Mouse (Mus musculus): ENCODE results near the gene Vps41. TPM values are rescaled to one million over a fixed set of nuclear protein-coding genes. Genes with fewer than 3 reads are reported as not detected.
A peak's percentile ranks its signal among the peaks of the same experiment; 100 is the strongest.

Vps41 gene
- total RNA-seq, 2 experiments from 2014 or later, result 14.5 to 24.7 TPM

DNA sequence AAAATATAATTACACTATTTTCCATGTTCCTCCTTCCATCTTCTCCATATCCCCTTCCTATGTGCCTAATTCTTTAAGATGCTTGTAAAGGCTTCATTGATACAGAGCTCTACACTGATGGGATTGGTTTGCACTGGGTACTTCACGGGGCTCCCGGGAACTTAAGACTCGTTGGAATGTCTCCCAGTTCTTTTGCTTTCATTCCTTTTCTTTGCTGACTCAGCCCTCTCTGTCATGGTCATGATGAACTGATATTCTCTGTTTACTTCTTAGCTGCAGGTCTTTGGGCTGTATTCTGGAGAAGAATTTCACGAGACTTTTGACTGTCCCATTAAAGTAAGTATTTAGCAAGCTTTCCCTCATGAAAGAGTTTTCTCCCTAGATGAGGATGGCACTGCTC is 74.2 kb downstream of the Vps41 start:
- ATAC-seq (replicated peaks; ENCODE audit: low FRiP score, poor library complexity, severe bottlenecking), result no peak

DNA sequence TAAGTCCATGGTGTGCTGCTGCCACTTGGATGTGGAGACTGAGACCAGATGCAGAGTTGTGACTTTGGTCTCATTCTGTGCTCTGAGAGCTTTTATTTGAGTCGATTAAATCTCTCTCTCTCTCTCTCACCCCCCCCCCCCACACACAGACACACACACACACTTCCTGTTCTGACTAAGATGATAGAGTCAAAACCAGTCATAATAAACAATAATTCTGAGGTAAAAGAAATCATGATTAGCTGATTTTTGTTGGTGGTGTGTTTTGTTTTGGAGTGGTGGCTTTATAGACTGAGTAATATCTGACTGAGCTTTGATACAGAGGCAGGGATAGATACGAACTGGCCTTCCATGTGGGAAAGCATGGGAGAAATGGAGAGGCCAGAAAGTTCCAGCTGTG is 74.6 kb downstream of the Vps41 start:
- ATAC-seq (replicated peaks; ENCODE audit: low FRiP score, poor library complexity, severe bottlenecking), result no peak

DNA sequence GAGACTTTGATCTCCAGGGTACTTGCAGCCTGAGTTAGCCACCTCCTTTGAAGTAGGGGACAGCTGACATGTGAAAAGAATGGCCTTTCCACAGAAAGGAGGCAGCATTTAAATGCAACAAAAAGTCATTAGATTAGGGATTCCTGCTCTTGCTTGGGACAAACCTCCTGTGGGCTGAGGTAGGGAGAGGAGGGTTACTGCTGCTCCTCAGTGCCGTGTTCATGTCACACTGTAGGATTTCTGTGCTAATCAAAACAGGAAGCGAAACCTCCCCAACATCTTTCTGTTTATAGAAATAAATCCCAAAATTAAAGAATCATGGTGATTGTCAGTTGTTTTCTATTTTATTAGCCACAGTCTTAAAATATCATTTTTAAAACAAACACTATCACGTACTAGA is 77.4 kb downstream of the Vps41 start:
- no peak for ATAC-seq (replicated peaks; ENCODE audit: low FRiP score, poor library complexity, severe bottlenecking)

DNA sequence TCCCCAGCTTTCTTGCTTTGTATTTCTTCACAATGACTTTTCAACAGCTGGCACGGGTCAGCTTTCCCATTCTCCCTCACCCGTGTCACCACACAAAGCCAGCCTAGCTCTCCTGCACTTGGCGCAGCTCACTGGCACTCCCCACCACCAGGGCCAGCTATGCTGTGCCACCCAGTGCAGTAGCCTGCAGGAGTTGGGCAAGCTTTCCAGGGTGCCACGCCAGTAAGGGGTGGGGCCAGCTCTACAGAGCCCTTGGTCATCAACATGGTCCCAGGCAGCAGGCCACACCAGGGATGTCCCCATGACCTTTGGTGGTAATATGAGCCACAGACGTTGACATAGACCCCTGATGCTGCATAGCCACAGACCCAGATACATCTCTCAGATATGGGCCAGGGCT is 80.5 kb downstream of the Vps41 start:
- ATAC-seq (replicated peaks; ENCODE audit: low FRiP score, poor library complexity, severe bottlenecking), result no peak

DNA sequence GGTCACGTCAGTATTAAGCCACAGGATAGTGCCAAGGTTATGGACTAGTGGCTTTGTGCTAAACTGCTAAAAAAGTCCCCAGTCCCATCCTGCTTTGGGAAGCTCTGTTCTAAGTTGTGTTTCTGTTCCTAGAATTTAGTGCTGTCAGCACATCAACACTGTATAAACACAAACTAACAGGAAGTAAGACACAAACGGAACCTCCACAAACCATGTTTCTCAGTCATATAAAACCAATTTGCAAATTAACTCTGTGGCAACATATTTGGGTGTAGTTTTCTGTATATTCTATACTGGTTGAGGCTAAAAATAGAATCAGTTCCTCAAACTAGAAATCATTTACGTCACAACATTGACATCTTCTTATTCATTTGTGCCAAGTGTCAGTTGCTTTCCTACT is 83.3 kb downstream of the Vps41 start:
- no peak for ATAC-seq (replicated peaks; ENCODE audit: low FRiP score, poor library complexity, severe bottlenecking)

DNA sequence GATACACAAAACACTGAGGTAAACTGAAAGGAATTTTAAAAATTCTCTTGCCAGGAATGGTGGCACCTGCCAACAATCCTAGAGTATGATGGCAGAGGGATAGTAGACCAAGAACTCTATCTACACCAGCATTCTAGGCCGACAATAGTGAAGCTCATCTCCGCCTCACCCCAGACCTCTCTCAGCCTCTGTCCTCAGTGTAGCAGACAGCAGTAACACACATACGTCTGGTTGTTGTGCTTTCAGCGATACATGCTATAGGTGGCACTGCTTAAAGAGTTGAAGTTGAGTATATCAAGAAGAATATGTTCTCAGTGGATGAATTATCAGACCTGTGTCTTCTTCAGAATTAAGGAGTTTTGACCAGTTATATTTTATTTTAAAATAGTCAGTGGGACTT is 92.4 kb downstream of the Vps41 start:
- no peak for ATAC-seq (replicated peaks; ENCODE audit: low FRiP score, poor library complexity, severe bottlenecking)

DNA sequence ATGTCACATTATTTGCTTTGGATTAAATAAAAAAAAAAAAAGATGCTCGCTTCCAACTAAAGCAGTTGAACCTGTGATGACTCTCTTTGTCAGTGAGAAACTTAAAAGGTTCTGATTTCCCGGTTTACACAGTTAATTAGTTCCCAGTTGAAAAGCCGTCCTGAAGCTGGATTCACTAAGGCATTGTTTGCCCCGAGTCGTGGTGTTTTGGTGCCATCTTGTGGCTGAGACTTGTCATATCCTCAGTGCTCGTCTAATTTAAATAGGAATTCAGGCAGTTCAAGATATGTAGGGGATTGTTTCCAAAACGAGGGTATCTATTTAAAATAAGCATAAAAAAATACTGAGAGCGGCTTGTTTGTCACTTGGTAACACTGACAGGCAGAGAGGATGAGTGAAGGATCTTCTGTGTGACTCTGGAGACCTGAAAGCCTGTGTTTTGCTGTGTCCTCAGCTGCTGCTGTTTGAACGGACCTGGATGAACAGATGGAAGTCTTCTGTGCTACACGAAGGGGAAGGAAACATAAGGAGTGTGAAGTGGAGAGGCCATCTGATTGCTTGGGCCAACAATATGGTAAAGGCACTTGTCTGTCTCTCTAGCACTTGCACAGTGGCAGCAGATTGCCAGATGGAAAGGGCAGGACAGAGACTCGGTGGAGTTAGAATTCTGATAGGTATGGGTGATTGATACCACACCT is 93.0 kb downstream of the Vps41 start:
- 0 out of 2 replicates have a peak, but pooled peaks have one; percentile 52 for ATAC-seq (replicated peaks; ENCODE audit: low FRiP score, poor library complexity, severe bottlenecking)

DNA sequence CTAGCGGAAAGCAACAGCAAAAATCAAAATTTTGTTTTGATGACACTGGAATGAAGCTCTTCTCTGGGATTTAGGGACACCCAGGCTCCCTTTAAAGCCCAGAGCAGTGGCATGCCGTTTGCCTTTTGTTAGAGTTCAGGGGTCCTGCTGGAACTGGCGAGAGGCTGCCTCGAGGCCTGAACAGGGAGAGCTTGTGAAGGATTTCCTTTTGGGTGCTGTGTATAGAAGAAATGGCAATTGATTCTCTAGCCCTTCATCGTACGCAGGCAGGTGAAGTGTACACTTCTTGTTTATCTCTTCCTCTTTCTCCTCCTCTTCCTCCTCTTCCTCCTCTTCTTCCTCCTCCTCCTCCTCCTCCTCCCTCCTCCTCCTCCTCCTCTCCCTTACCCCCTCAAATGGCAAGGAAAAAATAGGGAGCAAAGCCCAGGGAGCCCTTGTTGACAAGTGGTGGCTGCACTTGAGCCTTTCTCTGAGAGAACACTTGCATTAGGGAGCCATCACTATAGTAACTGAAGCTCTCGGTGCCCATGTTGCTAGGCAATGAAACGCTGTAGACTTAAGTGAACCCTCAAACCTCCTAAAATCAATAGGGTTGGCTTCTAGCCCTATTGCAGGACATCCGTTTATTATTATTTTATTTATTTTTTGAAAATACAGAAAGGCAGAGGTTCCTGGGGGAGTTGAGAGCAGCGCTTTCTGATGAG is 107.5 kb downstream of the Vps41 start:
- no peak for ATAC-seq (replicated peaks; ENCODE audit: low FRiP score, poor library complexity, severe bottlenecking)

DNA sequence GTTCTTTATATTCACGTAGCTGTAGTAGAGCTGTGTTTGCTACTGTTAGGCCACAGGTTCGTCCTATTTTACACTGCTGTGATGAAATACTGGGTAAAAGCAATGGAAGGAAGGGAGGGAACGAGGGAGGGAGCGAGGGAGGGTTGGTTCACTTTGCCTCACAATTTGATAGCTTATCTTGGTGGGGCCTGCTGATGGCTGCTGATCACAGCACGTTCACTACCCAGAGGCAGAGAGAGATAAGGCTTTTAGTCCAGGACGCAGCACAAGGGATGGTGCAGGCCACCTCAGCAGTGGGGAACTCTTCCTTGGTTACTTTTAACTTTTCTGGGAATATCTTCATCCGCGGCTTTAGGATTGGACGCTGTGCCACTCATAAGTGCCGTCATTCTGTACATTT is 109.9 kb downstream of the Vps41 start:
- 0 out of 2 replicates have a peak, but pooled peaks have one; percentile 42 for ATAC-seq (replicated peaks; ENCODE audit: low FRiP score, poor library complexity, severe bottlenecking)

DNA sequence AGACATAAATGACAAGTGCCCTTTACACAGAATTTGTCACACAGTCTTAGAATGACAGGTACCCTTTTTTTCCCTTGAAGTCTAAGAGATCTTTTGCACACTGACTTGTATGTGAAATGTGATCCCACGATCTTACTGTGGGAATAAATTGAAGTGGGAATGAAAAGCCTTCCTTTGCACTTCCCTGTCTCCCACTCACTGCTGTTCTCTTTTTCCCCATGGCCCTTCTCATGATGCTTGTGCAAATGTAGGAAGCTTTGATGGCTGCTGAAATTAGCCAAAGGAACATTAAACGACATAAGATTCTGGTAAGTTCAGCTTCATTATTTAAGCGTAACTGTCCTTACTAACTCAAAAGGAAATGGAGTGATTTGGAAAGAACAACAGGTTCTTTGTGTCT is 113.4 kb downstream of the Vps41 start:
- no peak for ATAC-seq (replicated peaks; ENCODE audit: low FRiP score, poor library complexity, severe bottlenecking)

DNA sequence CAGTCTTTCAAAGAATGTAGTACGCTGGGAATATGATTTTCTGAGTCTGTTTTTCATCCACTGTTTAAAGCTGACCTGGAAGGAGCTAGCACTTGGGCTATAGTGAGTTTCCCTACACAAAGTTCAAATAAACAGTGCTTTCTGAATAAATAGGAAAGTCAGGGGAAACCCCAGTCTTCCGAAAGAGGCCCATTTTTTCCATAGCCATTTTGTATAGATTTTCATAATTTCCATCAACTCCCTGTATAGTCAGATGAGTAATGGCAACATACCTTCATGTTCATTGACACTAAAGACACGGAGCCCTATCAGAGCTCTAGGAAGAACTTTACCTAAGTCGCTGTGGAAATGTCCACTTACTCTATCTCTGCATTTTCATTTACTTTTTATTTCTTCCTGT is 122.1 kb downstream of the Vps41 start:
- ATAC-seq (replicated peaks; ENCODE audit: low FRiP score, poor library complexity, severe bottlenecking), result no peak

DNA sequence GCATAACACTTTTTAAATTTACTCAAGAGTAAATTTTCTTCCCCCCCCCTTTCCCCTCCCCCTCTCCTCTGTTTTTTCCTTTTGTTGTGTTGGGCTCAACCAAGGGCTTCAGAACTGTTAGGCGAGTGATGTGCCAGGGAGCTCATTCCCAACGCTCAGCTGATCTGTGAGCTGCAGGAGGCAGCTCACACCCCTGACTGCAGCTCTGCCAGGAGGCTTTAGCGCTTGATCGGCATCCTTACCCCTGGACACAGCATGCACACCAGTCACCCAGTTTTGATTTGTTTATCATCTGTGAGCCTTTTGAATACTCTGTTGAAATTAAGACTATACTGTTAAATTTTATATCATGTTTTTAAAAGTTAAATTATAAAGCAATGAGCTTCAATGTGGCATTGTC is 123.3 kb downstream of the Vps41 start:
- no peak for ATAC-seq (replicated peaks; ENCODE audit: low FRiP score, poor library complexity, severe bottlenecking)

DNA sequence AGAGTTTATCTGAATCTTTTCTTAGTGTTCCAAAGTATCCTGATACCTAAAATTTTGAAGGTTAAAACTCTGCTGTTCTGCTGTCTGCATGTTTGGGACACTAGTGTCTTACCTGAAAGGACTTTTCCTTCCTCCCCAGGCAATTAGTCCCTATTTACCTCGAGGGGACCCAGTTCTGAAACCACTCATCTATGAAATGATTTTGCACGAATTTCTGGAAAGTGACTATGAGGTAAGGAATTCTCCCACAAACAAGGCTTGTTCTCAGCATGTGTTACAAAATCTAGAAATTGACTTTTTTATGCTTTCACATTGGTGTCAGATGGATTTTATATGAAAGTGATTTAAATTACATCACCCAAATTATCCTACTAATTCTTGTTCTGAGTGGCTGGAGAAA is 123.9 kb downstream of the Vps41 start:
- no peak for ATAC-seq (replicated peaks; ENCODE audit: low FRiP score, poor library complexity, severe bottlenecking)

DNA sequence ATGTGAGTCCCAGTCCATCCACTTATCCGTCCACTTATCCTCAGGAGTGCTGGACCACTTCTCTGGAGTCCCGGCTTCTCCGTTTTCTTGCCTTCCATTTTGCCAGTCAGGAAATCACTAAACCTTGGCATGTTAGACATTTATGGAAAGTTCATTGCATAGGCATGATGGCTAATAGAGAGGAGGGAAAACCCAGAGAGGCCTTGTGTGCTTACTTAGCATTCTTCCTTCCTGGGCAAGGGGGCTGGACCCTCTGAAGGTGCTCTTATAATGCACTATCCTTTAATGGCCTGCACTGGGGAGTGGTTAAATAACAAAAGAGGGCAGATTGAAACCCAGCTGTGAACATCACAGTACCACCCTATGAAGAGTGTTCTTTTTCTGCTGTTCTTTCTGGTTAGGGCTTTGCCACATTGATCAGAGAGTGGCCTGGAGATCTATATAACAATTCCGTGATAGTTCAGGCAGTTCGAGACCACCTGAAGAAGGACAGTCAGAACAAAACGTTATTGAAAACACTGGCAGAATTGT is 124.7 kb downstream of the Vps41 start:
- ATAC-seq (replicated peaks; ENCODE audit: low FRiP score, poor library complexity, severe bottlenecking), result no peak

DNA sequence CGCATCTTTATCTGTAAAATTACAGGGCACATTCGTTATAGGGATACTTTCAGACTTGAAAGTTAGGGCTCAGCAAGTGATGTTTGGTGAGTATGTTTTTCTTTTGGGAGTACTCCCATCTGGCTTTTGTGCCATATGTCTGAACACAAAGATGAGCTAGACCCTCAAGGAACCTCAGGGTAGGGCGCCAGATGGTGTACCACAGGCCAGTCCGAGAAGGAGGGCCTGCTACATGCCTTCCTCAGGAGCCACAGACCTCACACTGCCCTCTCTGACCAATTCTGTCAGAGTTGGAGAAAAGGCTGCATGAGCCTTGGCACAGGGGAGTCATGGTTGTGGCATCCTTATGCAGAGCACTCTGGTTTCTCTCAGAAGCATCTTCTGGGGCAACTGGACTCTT is 125.5 kb downstream of the Vps41 start:
- ATAC-seq (replicated peaks; ENCODE audit: low FRiP score, poor library complexity, severe bottlenecking), result no peak

DNA sequence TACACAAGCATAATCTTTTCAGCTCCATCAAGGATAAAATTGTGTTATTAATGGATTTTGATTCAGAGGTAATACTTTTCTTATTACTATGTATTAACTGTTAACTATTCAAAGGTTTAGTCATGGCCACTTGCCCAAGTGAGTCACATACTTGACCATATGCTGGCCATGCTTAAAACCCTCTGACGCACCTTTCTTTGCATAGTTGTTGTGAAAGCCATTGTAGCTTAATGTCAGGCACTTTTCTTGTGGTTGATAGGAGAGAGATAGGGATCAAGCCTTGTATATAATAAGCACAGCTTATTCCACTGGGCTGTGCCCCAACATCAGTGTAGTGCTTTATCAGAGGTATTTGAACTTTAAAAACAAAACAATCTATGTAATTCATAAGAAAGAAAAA is 126.5 kb downstream of the Vps41 start:
- no peak for ATAC-seq (replicated peaks; ENCODE audit: low FRiP score, poor library complexity, severe bottlenecking)

DNA sequence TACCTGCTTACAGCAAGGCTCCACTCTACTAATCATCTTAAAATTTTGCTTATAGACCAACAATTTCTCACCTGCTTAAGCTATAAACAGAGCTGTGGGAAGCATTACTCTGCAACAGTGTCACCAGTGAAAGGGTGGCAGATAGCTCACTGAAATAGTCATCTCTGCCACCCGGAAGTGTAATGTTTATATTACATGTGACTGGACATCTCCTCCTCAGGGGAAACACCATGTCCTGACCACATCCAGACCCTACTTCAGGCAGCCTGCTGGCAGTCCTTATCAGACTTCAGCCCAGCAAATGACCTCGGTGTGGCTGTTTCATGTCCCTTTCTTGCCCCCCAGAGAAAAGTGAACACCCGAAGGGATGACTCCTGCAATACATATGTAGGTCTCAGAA is 130.3 kb downstream of the Vps41 start:
- ATAC-seq (replicated peaks; ENCODE audit: low FRiP score, poor library complexity, severe bottlenecking), result no peak

DNA sequence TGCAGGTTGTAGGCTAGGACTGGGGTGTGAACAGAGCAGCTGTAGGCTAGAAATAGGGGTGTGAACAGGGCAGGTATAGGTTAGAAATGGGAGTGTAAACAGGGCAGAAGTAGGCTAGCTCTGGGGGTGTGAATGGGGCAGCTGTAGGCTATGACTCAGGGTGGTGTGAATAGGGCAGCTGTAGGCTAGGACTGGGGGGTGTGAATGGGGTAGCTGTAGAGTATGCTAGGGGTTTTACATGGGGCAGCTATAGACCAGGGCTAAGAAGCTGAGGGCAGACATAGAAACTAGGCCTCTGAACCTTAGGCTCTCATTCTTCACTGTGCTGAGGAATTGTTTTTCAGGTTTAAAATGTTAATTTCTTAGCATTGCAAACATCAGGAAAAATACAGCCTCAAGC is 132.5 kb downstream of the Vps41 start:
- ATAC-seq (replicated peaks; ENCODE audit: low FRiP score, poor library complexity, severe bottlenecking), result no peak

DNA sequence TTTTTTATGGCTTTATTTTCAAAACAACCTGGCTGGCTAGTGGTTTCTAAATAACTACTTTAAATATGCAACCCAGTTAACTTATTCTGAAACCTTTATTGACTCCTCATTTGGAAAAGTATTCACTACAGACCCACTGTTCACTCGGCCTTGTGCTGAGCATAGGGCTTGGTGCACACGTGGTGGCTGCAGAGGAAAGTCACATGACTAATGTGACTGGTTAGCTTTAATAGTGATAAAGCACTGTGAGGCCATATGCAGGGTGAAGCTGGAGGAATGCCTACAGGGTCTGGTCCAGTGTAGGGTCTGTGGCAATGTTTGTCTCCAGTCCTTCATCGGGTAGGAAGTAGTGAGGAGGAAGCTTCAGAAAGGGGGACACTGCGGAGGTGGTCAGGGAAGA is 134.1 kb downstream of the Vps41 start:
- peak; percentile 52; the same call in 1 of the 2 replicates for ATAC-seq (replicated peaks; ENCODE audit: low FRiP score, poor library complexity, severe bottlenecking)

DNA sequence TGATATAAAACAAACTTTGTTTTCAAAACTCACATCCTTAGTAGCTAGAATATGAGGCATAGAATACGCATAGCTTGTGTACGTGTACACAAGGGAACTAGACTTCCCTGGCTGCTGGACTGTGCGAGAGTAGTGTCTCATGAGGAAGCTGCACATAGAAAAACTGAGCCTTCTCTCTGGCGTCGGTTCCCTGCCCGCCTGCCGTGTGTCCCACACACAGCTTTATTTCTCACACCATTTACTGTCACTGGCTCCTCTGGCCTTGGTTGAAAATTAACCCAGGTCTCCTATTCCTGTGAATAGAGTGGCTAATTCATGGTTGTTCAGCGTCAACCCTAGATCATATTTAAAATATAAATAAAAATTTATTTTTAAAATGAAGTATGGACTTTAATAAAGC is 135.6 kb downstream of the Vps41 start:
- no peak for ATAC-seq (replicated peaks; ENCODE audit: low FRiP score, poor library complexity, severe bottlenecking)

DNA sequence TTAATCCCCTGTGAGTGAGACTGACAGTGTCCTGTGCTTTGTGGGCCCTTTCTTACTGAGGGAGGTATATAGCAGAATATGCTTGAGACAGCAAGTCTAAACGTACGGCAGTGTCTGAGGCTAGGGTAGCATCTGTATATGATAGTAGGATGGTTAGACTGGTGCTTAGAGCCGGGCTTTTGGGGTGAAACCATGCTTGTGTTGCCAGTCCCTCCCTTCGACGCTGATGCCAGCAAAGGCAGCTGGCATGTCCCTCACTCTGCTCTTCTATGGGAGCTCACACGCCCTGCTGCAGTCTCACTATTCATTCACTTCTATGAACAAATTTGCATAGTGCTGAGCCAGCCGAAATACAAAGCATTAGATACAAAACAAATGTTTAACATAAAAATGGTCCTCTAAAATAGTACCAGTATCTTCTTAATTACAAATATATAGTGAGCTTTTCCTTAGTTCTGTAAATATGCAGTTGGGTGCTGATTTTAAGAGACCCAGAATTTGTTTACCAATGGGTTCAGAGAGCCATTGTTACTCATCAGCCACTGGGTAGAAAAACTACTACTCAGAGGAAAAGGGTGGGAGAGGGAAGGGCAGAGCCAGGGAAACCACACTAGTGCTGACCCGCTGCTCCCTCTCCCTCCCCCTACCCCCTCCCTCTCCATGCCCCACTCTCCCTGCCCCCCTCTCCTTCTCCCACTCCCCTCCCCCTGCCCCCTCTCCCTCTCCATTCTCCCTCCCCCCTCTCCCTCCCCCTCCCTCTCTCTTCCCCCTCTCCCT is 139.1 kb downstream of the Vps41 start:
- ATAC-seq (replicated peaks; ENCODE audit: low FRiP score, poor library complexity, severe bottlenecking), result no peak
